18 mouse cellular contexts compared by ENCODE assay signal in genomic region chr19:54068447-54068846, GRCm38 (mm10). TPM values are rescaled to one million over a fixed set of nuclear protein-coding genes. Genes with fewer than 3 reads are reported as not detected.
"Had no signal": no experiment of that assay in that cellular context is flagged by ENCODE, and none has a peak within 500 bp of the region (broad histone marks: within the 10 kb centered on the region; RNA-seq: fewer than 3 reads in every experiment).

No protein-coding gene starts in this region.

- H3K36me3 ChIP-seq: lung, embryonic 15.5 days; midbrain, embryonic 13.5 days; midbrain, embryonic 15.5 days; neural tube, embryonic 12.5 days; stomach, embryonic 15.5 days had no signal

- H3K27me3 ChIP-seq: lung, embryonic 15.5 days; midbrain, embryonic 13.5 days; midbrain, embryonic 15.5 days; neural tube, embryonic 12.5 days had no signal

- H3K9me3 ChIP-seq: lung, embryonic 15.5 days; midbrain, embryonic 13.5 days; midbrain, embryonic 15.5 days; neural tube, embryonic 12.5 days; stomach, embryonic 15.5 days had no signal

- ATAC-seq: lung, postnatal 0 days; midbrain, embryonic 13.5 days; midbrain, embryonic 15.5 days had no signal

- H3K4me1 ChIP-seq: midbrain, embryonic 13.5 days; midbrain, embryonic 15.5 days; neural tube, embryonic 12.5 days had no signal

- H3K27ac ChIP-seq: lung, embryonic 15.5 days; macrophage; midbrain, embryonic 13.5 days; midbrain, embryonic 15.5 days; neural tube, embryonic 12.5 days; stomach, embryonic 15.5 days; stomach, postnatal 0 days had no signal

- H3K4me2 ChIP-seq: lung, embryonic 15.5 days; midbrain, embryonic 11.5 days; midbrain, embryonic 13.5 days; midbrain, embryonic 15.5 days; neural tube, embryonic 12.5 days; stomach, embryonic 15.5 days had no signal

- H3K9ac ChIP-seq: lung, embryonic 15.5 days; midbrain, embryonic 13.5 days; midbrain, embryonic 15.5 days; neural tube, embryonic 12.5 days; stomach, embryonic 15.5 days had no signal

- DNase-seq: lung, adult 2 months; lung, postnatal 14 days; lung, postnatal 36 days; right cerebral cortex, postnatal 14 days; thymus, adult 2 months; thymus, postnatal 25 days; thymus, postnatal 4 days had no signal

- H3K4me3 ChIP-seq: lung, embryonic 15.5 days; megakaryocyte, embryonic 14.5 days; midbrain, embryonic 13.5 days; midbrain, embryonic 15.5 days; neural tube, embryonic 12.5 days; stomach, embryonic 15.5 days had no signal

RNA-seq across cellular contexts. Expression of gene Adra2a, which starts 24.5 kb away (rescaled TPM):
- total RNA-seq: monocyte, adult 5-6 weeks had no signal
- polyA plus RNA-seq: macrophage had no signal
